Mouse (Mus musculus) retina, postnatal 1 day (tissue): ENCODE results near the gene Lgals4.

Source experiments
- DNase-seq: peaks from one replicate; pipeline ENCODE4 v3.0.0-alpha.2; 2012

Lgals4 gene

GRCm38 (mm10) chr7:28808957-28809393, 24.7 kb upstream of the Lgals4 start:
- DNase-seq, result peak; percentile 94

- no peak for DNase-seq
These were observed 24.1 kb upstream of the Lgals4 start for GRCm38 (mm10) chr7:28809401-28810089.

GRCm38 (mm10) chr7:28810107-28811066, 23.3 kb upstream of the Lgals4 start:
- DNase-seq, result peak; percentile 100

- DNase-seq, result peak; percentile 94
These were observed 22.4 kb upstream of the Lgals4 start for GRCm38 (mm10) chr7:28811228-28811627.

GRCm38 (mm10) chr7:28811640-28812275, 21.9 kb upstream of the Lgals4 start:
- DNase-seq, result no peak

DNA sequence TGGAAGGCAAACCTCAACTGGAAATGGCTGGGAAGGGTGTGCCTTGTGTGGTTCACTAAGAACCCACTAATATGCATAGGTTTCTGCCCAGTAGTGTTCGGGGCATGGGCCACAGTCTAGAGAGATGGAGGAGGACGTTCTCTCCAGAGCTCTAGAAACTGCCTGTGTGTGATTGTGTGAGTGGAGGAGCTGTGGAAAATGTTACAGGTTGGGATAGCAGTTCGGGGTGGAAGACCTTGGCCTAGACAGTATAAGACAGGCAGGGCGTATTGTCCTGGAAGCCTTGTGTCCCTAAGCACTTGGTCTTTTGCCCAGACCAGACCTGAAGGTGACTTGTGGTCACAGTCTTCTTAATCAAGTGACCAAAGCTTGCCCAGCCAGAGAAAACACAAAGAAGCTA, 21.2 kb upstream of the Lgals4 start:
- DNase-seq, result no peak

DNA sequence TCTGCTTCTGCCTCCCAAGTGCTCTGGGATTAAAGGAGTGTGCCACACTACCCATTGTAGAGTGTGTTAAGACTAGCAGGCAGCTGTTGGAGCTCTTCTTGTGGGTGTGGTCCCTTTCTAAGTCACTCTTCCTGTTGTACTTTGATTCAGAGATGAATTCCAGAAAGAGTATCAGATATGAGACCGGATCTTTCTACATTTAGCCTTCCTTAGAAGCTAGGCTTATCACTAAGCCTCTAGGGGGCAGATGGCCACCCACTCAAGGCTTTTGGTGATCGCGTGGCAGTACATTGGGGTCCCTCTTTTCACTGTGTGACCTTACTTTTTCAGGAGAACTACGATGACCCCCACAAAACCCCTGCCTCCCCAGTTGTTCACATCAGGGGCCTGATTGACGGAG, 20.7 kb upstream of the Lgals4 start:
- no peak for DNase-seq

- no peak for DNase-seq
These were observed 19.2 kb upstream of the Lgals4 start for GRCm38 (mm10) chr7:28814306-28815034.

- DNase-seq, result no peak
These were observed 18.4 kb upstream of the Lgals4 start for GRCm38 (mm10) chr7:28815230-28815629.

GRCm38 (mm10) chr7:28816201-28816600, 17.5 kb upstream of the Lgals4 start:
- DNase-seq, result no peak

DNA sequence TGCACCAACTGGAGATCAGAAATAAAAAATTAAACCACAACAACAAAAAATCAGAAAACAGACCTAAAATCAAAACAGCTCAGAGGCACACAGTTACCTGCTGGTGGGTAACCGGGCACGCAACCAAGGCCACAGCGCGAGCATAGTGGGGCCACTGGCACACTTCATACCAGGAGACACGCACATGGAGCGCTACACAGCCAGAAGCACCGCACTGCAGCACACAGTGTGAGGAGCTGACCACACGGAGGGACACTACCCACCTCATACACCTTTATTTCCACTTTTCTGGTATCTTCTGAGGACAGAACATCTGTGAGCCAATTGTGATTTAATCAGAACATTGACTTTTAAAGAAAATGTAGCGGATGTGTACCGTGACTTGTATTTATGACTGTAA, 16.7 kb upstream of the Lgals4 start:
- no peak for DNase-seq

DNA sequence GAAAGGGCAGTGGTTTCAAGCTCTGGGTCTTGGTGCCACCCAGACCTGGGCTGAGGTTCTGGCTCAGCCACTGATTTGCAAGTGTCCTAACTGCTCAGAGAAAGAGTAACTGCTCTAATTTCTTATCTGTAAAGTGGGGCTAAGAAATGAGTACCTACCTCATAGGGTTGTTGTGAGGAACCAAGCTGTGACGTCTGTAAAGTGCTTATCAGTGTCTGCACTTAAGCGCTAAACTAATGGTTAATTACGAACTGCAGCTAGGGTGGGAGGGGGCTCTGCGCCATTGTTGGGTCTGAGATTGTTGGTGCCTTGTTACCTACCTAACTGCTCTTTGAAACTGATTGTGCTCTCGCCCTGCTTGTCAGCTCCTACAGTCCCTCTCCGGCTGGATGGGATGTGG, 16.1 kb upstream of the Lgals4 start:
- DNase-seq, result no peak

- no peak for DNase-seq
These were observed 15.7 kb upstream of the Lgals4 start for GRCm38 (mm10) chr7:28817957-28818356.

- DNase-seq, result no peak
These were observed 15.2 kb upstream of the Lgals4 start for GRCm38 (mm10) chr7:28818436-28818835.

DNA sequence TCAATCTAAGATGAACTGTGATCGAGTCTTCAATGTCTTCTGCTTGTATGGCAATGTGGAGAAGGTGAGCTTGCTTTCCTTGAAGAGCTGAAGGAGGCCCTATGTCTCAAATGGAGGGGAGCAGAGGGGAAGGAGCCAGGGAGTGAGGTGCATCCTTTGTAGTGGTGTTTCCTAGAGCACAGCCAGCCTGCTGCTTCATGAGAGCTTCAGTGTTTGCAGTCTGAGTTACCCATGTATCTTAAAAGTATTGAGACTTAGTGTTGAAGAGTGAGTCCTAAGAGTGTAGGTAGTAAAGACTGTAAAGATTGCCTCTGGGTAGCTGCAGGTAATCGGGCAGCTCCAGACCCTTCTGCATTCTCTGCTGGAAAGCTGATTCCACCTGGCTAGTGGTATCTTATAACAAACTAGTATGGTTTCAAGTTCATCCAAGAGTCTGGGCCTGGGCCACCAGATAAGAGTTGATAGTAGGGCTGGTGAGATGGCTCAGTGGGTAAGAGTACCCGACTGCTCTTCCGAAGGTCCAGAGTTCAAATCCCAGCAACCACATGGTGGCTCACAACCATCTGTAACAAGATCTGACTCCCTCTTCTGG, 14.7 kb upstream of the Lgals4 start:
- no peak for DNase-seq

DNA sequence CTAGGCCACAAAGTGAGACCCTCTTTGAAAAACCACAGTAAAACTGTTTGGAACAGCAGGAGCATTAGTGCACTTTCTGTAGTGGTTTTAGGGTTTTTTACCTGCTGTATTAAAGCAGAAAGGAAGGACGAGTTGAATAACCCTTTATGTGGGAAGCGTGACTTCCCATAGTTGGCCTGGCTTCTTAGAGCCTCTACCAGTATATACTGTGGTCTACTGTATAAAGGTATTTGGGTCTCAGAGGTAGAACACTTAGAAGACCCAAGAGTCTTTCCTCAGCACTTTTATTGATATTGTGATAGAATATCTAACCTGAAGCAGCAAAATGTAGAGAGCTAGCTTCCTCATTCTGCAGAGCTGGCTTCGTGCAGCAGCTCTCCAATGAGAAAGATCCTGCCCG, 14.1 kb upstream of the Lgals4 start:
- no peak for DNase-seq

DNA sequence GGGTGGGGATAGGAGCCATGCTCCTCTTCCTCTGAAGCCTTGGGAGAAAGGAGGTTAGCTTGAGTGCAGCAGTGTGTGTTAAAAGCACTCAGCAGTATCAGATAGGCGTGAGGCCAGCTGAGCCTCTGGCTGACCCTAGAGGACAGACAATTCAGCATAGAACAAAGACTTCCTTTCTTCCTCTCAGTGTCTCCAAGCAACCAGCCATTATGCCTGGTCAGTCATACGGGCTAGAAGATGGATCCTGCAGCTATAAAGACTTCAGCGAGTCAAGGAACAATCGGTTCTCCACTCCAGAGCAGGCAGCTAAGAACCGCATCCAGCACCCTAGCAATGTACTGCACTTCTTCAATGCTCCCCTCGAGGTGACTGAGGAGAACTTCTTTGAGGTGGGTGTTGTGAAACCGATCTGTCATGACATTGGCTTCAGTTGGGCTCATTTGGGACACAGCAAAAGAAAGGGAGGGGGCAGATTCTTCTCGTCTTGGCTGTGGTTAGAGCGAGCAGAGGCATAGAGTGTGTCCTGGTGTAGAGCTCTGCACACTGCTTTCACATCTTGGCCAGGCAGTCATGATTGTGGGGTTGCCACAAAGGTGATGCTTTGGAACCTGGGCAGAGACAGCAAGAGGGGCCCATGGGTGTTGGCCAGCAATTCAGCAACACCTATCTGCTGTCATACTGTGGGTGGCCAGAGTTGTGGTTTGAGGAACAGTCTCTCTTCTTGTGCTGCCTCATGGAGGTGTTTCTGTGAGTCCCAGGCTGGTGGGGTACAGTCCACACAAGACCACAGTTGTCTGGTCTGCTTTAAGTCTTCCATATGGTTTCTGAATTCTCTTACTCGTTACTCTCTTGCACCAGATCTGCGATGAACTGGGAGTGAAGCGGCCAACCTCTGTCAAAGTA, 13.0 kb upstream of the Lgals4 start:
- peak; percentile 87 for DNase-seq

- DNase-seq, result peak; percentile 34
These were observed 12.3 kb upstream of the Lgals4 start for GRCm38 (mm10) chr7:28821261-28821831.

DNA sequence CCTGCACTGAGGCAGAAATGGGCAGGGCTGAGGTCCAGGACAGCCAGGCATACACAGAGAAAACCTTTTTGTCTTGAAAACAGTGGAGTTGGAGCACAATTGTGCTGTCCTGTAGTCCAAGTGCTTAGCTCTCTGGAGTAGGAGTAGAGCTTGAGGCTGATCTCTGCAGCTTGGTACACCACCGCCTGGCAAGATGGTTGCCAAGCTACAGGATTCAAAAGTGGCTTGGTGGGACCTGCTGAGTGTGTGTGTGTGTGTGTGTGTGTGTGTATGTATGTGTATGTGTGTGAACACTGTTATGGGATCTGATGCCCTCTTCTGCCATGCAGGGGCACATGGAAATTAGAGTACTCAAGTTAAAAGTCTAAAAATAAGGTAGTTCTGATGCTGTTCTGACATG, 11.1 kb upstream of the Lgals4 start:
- no peak for DNase-seq

GRCm38 (mm10) chr7:28822993-28823903, 10.4 kb upstream of the Lgals4 start:
- DNase-seq, result no peak
